Mouse (Mus musculus) subcutaneous adipose tissue, adult 2 months (tissue): ENCODE measurements around the gene Inka1. TPM values are rescaled to one million over a fixed set of nuclear protein-coding genes. Genes with fewer than 3 reads are reported as not detected.

Source experiments
- polyA plus RNA-seq: library from polyadenylated mRNA; depleted of rRNA; stranded (reverse); fragments of >200 nt; gene quantifications from 2 replicates; pipeline ENCODE4 v1.2.3, GENCODE M21; 2012; ENCODE audit warnings: low replicate concordance; rRNA removed

The Inka1 gene
- polyA plus RNA-seq, result 26.8 and 39.6 TPM in 2 replicates

DNA sequence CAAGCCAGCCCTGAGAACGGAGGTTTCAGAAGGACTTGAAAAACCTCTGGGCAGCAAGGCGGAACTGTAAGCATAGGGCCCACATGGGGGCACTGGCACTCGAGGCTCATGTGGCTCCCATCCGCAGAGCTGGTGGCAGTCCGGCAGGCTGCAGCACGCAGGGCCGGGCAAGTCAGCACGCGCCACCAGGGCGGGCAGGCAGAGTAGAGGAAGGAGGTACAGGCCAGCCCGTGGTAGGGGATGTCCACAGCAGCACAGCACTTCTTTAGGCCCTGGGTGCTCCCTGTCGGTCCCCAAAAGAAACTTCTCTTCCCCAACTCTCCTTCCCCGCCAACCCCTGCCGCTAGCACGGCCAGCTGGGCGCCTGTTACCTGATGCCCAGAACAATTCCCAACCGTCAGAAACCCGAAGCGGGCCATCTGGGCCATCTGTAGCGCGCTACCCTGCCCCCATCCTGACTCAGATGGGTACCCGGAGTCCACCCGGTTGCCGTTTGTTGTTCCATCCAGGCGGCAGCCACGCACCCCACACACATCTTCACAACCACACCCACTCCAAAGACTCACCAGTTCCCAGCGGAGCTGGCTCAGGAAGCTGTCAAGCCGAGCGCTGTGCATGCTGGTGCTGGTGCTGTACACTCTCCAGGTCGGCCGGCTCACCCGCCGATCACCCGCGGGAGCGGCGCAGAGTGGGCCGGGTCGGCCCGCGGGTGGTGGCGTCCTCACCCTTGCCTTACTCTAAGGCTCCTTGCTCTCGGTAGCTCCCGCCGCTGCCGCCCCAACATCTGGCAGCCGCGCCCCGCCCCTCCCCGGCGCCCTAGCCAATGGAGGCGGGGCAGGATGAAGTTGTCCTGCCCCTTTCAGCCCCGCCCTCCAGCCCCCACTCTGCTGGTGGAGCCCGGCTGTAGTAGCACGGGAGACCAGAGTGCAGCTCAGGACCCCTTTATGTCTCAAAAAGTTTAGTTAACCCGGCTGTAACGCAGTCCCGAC lies at the start of gene Inka1:
TSS of gene Inka1 (minus strand) at position 749 of the 989 bp plus-strand sequence.

GRCm38 (mm10) chr9:108001922-108002770 lies 16.5 kb upstream of the Inka1 start, which contains the start of gene Ip6k1:
Gene Ip6k1, plus strand, starts transcription at chr9:108002501.

DNA sequence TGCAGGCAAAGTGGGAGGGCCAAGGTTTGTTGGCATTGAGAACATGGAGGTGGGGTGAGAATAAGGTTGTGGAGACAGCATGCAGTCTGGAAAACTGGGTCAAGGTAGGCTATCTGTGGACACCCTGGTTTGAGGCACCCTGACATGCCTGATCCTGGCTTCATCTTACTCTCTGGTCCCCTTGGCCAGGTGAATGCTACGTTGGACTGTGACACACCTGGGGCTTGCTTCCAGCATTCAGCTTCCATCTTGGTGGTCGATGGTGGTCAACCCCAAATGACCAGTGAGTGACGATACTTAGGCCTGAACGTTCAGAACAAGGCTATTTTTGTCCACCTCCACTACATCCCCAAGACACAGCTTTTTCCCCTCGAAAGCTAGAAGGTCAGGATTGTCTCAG lies 10.4 kb upstream of the Inka1 start, which contains the start of gene Gm20662:
TSS of gene Gm20662 (plus strand) at position 301 of the 400 bp plus-strand sequence.

GRCm38 (mm10) chr9:107992197-107992596 lies 6.5 kb upstream of the Inka1 start, which contains the start of gene Cdhr4:
Gene Cdhr4, plus strand, starts transcription at chr9:107992497.

DNA sequence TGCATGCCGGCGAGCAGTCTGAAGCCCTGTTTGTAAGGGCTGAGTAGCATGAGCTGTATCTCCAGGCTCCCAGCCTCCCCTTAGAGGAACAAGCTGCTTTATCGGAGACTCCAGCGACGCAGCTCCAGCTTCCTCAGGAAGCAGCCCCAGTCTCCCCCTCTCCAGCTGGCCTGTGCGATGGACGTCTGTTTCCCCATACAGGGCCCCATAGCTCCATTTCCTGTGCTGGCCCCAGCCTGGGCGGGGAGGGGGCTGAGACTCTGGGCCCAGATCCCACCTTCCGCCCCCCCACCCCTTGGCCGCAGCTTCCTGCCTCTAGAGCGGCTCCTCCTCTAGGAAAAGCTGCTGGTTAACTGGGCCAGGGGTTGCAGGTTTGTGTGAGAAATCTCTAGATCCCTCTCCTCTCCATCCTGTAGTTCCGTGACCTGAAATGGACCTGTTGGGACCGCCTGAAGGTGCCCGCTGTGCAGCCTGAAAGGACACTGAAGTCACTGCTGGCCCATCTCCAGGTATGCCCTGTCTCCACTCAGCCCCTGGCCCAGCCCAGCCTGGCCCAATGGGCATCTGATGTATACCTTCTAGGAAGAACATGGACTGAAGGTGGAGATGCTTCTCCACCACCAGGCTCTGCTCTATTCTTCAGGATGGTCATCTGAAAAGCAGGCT lies 2.9 kb downstream of the Inka1 start, which contains the start of gene Gm20661:
TSS of gene Gm20661 (plus strand) at position 378 of the 666 bp plus-strand sequence.

GRCm38 (mm10) chr9:107975399-107976386 lies 10.0 kb downstream of the Inka1 start, which contains the start of gene Uba7:
Gene Uba7, plus strand, starts transcription at chr9:107975505.

GRCm38 (mm10) chr9:107949922-107950235 lies 35.8 kb downstream of the Inka1 start, which contains the start of gene Traip:
Gene Traip, plus strand, starts transcription at chr9:107950136.

DNA sequence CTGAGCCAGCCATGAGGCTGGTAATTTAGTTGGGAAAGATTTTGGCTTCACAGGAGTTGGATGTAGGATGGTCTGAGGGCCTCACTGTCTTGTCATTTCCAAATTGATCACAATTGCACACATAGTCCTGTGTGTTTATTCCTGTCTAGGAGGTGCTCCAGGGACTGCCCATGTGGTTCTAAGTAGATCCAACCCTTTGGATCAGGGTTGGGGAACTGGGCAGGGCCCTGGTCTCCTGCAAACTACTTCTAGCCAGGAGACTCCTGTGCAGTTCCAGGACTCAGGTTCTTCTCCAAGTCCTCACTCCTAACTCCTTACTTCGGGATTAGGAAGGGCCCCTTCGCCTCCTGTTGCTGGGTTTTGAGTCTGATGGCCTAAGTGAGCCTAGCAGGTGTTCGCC lies 50.3 kb downstream of the Inka1 start, which contains the start of gene Camkv:
TSS of gene Camkv (plus strand) at position 301 of the 400 bp plus-strand sequence.

Other genes starting within 250 kb of the Inka1 start
- gene Rbm5, start 214.9 kb downstream of the Inka1 start, polyA plus RNA-seq, result 75.4 and 106 TPM in 2 replicates
- gene Rbm6, start 112.6 kb downstream of the Inka1 start, polyA plus RNA-seq, result 18.7 and 23.9 TPM in 2 replicates
- gene Mon1a, start 97.7 kb downstream of the Inka1 start, polyA plus RNA-seq, result 30.6 and 32.7 TPM in 2 replicates
- 57.1 and 88.7 TPM in 2 replicates for gene Mst1r, start 79.0 kb downstream of the Inka1 start, polyA plus RNA-seq
- gene Actl11, start 57.4 kb downstream of the Inka1 start, polyA plus RNA-seq, result not detected in 2 replicates
- gene Camkv, start 50.2 kb downstream of the Inka1 start, polyA plus RNA-seq, result 0.09 and 0.46 TPM in 2 replicates
- 0.72 and 3.4 TPM in 2 replicates for gene Traip, start 35.7 kb downstream of the Inka1 start, polyA plus RNA-seq
- gene Uba7, start 10.4 kb downstream of the Inka1 start, polyA plus RNA-seq, result 105 and 115 TPM in 2 replicates
- 0.62 and 0.89 TPM in 2 replicates for gene Gm20661, start 2.8 kb downstream of the Inka1 start, polyA plus RNA-seq
- 4.5 and 5.0 TPM in 2 replicates for gene Cdhr4, start 6.6 kb upstream of the Inka1 start, polyA plus RNA-seq
- 1.8 and 3.5 TPM in 2 replicates for gene Gm20662, start 10.5 kb upstream of the Inka1 start, polyA plus RNA-seq
- 90.9 and 136 TPM in 2 replicates for gene Ip6k1, start 16.6 kb upstream of the Inka1 start, polyA plus RNA-seq
- 19.6 and 29.3 TPM in 2 replicates for gene Gmppb, start 63.4 kb upstream of the Inka1 start, polyA plus RNA-seq
- gene Amigo3, start 67.3 kb upstream of the Inka1 start, polyA plus RNA-seq, result 2.5 and 4.7 TPM in 2 replicates
- gene Mst1, start 94.6 kb upstream of the Inka1 start, polyA plus RNA-seq, result 0.21 and 0.37 TPM in 2 replicates
- 81.1 and 94.8 TPM in 2 replicates for gene Rnf123, start 97.5 kb upstream of the Inka1 start, polyA plus RNA-seq
- 101 and 116 TPM in 2 replicates for gene Apeh, start 108.7 kb upstream of the Inka1 start, polyA plus RNA-seq
- gene Bsn, start 204.5 kb upstream of the Inka1 start, polyA plus RNA-seq, result 0.29 and 1.1 TPM in 2 replicates